Mouse (Mus musculus) heart, adult 9 months (tissue): ENCODE measurements around the gene Lce1e.

ENCODE experiments used
- DNase-seq, 2 experiments: peaks; one replicate each; pipeline ENCODE4 v3.0.0; 2022; ENCODE audit warnings: low spot score in 2 of 2

Gene Lce1e

DNA sequence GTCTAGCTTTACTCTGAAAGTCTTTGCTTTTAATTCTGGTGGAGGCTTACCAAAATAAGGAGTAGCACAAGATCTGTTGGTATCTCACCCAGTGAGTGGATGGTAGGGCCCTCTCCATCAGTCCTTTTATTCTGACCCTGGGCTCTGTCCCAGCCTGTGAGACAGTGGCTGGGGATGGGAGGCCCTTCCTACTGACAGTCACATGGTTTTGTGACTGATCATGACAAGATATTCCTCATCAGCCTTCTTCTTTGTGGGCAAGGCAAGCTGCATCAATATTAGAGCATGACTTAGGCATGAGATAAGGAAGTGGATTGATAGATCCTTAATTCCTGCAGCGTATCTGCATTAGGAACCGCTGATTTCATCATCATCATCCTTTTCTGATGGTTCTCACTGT, at the start of gene Lce1e:
Gene Lce1e, minus strand, starts transcription at position 101 of the 400 bp plus-strand sequence.
- no peak for DNase-seq

DNA sequence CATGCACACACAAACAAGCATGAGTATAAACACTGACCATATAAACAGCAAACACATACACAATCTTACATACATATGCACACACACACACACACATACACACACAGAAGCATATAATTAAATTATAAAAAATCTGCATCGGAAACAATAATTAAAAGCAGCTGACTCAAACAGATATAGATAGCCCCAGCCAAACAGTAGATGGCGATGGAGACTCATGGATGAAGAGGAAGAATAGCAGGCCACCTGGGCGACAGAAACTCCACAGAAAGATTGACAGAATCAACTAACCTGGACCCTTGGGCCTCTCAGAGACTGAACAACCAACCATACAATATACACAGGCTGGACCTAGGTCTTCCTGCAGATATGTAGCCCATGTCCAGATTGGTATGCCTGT, 44.3 kb upstream of the Lce1e start:
- DNase-seq: no peak

DNA sequence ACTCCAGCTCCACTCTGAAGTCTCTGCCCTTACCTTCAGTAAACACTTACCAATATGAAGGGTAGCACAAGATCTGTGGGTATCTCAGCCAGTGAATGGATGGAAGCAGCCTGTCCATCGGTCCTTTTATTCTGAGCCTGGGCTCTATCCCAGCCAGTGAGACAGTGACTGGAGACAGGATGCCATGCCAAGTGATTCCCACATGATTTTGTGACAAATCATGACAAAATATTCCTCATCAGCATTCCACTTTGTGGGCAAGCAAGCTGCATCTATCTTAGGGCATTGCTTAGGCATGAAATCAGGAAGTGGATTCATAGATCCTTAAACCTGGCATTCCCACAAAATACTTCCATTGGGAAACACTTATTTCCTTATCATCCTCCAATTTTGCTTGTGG, 43.4 kb upstream of the Lce1e start, which contains the start of gene Lce1g:
Gene Lce1g, minus strand, starts transcription at position 101 of the 400 bp plus-strand sequence.
- DNase-seq: no peak

DNA sequence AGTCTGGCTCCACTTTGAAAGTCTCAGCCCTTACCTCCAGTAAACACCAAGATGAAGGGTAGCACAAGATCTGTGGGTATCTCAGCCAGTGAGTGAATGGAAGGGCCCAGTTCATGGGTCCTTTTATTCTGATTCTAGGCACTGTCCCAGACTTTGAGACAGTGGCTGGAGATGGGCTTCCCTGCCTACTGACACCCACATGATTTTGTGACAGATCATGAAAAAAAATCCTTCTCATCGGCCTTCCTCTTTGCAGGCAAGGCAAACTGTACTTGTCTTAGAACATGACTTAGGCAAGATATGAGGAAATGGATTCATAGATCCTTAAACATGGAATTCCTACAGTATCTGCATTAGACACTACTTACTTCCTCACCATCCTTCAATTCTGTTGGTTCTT, 30.1 kb upstream of the Lce1e start, which contains the start of gene Gm38119:
Gene Gm38119, minus strand, starts transcription at position 101 of the 400 bp plus-strand sequence.
- no peak for DNase-seq

DNA sequence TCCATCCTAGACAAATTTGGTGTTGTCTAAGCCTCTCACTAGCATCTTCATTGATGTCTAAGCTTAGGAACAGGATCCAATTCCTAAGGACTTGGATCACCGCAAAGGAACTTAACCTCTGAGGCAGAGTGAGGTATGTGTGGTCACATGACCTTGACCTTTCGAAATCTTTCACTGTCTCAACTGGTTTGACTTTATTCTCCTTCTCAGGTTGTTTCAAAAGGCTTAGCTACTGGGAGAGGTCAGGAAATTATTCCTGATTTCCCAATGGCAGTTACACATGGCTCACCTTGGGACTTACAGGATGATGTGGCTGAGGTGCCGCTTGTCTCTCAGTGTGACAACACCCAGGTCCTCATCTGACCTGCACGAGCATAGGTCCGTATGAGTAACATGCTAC, 13.8 kb upstream of the Lce1e start:
- no peak for DNase-seq

DNA sequence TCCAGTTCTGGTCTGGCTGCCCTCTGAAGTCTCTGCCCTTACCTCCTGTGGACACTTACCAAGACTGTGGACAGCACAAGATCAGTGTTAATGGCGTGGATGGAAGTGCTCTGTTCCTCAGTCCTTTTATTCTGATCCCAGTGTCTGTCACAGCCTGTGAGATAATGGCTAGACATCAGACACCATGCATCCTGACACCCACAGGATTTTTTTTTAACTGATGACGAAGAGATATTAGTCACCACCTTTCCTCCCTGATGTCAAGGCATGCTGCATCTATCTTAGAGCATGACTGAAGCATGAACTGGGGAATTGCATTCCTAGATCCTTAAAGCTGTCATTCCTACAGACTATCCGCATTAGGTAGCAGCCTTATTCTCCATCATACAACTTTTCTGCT, 11.4 kb upstream of the Lce1e start, which contains the start of gene Lce1f:
Gene Lce1f, minus strand, starts transcription at position 101 of the 400 bp plus-strand sequence.
- DNase-seq: no peak

DNA sequence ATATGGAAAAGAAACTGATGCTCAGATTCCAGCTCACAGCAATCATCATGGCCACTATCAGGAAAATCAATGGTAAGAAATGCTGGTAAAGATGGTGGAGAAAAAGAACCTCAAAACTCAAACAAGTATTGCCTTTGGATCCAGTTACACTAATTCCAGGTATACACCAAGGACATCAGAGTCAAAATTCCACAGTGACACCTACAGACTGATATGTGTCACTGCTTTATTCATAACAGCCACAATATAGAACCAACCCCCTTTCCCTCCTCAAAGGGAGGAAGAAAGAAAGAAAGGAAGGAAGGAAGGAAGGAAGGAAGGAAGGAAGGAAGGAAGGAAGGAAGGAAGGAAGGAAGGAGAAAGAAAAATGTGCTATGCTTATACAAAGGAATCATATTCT, 6.2 kb upstream of the Lce1e start:
- DNase-seq: no peak

DNA sequence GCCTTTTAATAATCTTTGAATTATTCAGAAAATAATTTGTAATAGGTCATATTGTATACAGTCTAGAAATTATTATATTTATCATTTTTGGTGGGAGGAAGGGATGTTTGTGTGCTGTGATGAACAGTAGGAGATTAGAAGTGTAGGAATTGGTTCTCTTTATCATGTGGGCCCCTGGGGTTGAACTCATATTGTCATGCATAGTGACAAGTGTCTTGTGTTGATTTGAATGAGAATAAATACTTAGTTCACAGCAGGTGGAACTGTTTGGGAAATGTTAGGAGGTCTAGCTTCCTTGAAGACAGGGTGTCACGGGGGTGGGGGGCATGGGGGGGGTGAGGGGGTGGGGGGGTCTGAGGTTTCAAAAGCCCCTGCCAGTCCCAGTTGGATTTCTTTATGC, 14.3 kb downstream of the Lce1e start:
- no peak for DNase-seq

DNA sequence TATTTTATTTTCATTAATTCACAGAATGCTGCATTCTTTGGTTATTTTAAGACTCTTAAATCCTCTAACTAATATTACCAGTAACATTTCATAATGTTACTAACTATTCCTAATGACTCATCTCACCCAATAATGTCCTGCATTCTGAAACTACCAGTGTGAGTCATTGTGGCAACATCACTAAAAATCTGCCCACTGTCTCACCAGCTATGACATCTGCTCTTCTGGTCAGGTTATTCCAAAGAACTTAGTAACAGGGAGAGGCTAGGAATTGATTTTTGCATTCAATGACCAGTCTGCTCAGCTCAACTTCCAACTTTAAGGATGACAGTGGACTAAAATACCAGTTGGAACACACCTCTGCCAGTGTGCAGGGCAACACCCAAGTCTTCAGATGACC, 17.2 kb downstream of the Lce1e start:
- no peak for DNase-seq

DNA sequence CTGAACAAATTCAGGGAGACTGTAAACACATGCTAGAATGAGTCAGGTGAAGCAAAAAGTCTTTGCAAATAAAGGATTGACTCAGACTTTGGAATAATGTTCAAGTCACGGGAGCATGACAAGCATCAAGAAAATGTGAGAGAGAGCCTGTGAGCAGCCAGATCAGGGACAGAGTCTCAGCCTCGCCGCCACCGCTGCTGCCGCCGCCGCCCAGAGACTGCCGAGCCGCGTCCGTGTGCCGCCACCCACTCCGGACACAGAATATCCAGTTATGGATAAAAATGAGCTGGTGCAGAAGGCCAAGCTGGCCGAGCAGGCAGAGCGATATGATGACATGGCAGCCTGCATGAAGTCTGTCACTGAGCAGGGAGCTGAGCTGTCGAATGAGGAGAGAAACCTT, 19.7 kb downstream of the Lce1e start:
- DNase-seq: peak in 1 of 2 experiments; percentile 4

DNA sequence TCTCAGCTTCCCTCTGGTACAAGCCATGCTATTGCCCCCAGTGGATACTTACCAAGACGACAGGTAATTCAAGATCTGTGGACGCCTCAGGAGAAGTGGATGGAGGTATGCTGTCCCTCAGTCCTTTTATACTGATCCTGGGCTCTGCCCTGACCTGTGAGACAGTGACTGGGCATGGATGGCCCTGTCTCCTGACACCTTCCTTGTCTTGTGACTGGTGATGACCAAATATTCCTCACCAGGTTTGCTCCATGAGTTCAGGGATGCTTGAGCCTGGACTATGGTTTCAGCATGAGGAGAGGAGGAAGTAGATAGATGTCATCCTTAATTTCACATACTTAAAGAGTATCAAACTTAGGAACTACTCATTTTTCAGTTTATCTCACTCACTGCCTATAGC, 21.8 kb downstream of the Lce1e start, which contains the start of gene Lce1d:
Gene Lce1d, minus strand, starts transcription at position 101 of the 400 bp plus-strand sequence.
- DNase-seq: no peak

DNA sequence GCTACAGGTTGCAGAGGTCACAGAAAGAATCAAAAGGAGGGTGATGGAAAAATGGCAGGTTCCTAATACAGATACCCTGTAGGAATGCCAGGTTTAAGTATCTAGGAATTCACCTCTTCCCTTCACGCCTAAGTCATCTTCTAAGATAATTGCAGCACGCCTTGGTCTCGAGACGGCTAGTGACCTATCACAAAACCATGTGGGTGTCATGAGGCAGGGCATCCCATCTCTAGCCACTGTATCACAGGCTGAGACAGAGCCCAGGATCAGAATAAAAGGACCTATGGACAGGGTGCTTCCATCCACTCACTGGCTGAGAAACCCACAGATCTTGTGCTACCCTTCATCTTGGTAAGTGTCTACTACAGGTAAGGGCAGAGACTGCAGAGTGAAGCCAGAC, 29.9 kb downstream of the Lce1e start, which contains the start of gene Lce1c:
Gene Lce1c, plus strand, starts transcription at position 301 of the 400 bp plus-strand sequence.
- no peak for DNase-seq

DNA sequence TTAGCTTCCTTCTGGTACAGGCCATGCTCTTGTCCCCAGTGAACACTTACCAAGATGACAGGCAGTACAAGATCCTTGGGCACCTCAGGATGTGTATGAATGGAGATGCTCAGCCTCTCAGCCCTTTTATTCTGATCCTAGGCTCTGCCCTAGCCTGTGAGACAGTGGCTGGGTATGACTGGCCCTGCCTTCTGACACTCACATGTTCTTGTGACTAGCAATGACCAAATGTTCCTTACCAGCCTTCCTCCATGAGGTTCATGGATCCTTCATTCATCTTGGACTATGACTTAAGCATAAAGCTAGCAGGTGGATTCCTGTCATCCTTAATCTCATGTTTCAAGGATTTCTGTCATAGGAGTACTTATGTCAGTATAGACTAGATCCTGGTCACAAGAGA, 38.7 kb downstream of the Lce1e start, which contains the start of gene Lce1a2:
Gene Lce1a2, minus strand, starts transcription at position 101 of the 400 bp plus-strand sequence.
- no peak for DNase-seq
